Mouse (Mus musculus): ENCODE results near the gene Psd4. TPM values are rescaled to one million over a fixed set of nuclear protein-coding genes. Genes with fewer than 3 reads are reported as not detected.

The Psd4 gene
- polyA plus RNA-seq, 1 experiment = 0.79 TPM

GRCm38 (mm10) chr2:24460808-24461127, 93.4 kb downstream of the Psd4 start:
- TF ChIP-seq POLR2A (IDR thresholded peaks at IDR 0.05; ENCODE audit: borderline replicate concordance, insufficient read depth, low read length) (no peak), CTCF (IDR thresholded peaks at IDR 0.05; ENCODE audit: borderline replicate concordance, insufficient read depth, low read depth, low read length) (no peak)
- Histone ChIP-seq H3K4me1 (ENCODE audit: control insufficient read depth, insufficient read depth, low read length) (no peaks in the 10 kb centered on the region), H3K4me3 (replicated peaks; ENCODE audit: insufficient read depth, low read depth, low read length) (no peak overlapping the region), H3K27ac (ENCODE audit: insufficient read depth, low read length) (no peak overlapping the region), H3K27me3 (ENCODE audit: control insufficient read depth, insufficient read depth, low read length) (no peaks in the 10 kb centered on the region)
- no peak for DNase-seq
- WGBS = 46% methylated on average over 1 of the region's 2 CpGs

Other genes starting within 250 kb of the Psd4 start
- gene Il1f8, start 214.4 kb upstream of the Psd4 start, polyA plus RNA-seq (2012; rRNA removed) = not detected in 2 replicates
- 0.10 TPM in 1 of 2 replicates, not detected in the other for gene Il1f9, start 181.1 kb upstream of the Psd4 start, polyA plus RNA-seq (2012; rRNA removed)
- gene Il1f6, start 152.2 kb upstream of the Psd4 start, polyA plus RNA-seq (2012; rRNA removed) = not detected in 2 replicates
- not detected in 2 replicates for gene Il1f5, start 90.6 kb upstream of the Psd4 start, polyA plus RNA-seq (2012; rRNA removed)
- not detected in 2 replicates for gene Il1f10, start 76.4 kb upstream of the Psd4 start, polyA plus RNA-seq (2012; rRNA removed)
- gene Il1rn, start 30.7 kb upstream of the Psd4 start, polyA plus RNA-seq (2012; rRNA removed) = not detected in 2 replicates
- gene Pax8, start 108.0 kb downstream of the Psd4 start, polyA plus RNA-seq (2012; rRNA removed) = 2.9 and 3.6 TPM in 2 replicates